Mouse (Mus musculus) lung, postnatal 0 days (tissue): ENCODE data around the gene Als2cl.

Source experiments
- CTCF ChIP-seq: IDR thresholded peaks from 2 replicates; pipeline ENCODE4 v1.5.1; 2016; ENCODE audit warnings: antibody characterized with exemption, mild to moderate bottlenecking
- EP300 ChIP-seq: IDR thresholded peaks from 2 replicates; pipeline ENCODE4 v1.6.1; 2016; ENCODE audit warnings: antibody characterized with exemption, mild to moderate bottlenecking, control low read depth

DNA sequence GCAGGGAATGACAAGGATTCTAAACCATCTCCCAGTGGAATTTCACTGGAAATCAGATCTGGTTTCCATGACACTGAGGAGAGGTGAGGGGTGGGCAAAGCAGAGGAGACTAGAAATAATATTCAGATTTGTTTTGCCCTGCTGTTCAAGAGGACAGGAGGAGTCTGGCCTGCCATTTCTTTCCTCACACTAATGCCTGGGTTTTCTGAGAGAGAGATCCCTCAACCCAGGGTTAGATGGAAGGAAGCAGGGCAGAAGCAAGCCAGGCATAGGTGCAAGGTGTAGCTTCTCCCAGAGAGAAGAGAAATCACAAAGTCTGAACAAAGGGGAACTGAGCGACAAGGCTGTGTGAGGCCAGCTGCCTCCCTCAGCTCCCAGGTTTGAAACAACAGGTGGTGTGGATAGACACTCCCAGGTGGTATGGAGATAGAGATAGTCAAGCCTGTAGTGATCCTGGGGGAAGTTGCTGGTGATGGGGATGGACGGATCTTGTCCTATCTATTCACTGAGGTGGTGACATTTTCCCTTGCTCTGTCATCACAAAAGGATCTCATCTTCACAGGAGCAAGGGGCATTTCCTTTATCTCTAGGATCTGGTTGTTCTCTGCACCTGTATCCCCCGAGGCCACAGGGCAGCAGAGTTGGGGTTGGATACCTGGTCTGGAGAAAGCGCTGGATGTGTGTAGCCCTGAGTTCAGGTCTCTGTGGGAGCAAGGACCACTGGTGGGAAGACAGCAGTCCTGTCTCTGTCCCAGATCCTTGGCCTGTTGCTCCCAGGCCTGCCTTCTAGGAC, 28.4 kb downstream of the Als2cl start:
- TF ChIP-seq CTCF = no peak
- no peak for TF ChIP-seq EP300
